Mouse (Mus musculus) kidney, adult 2 months (tissue): ENCODE measurements around the gene Ywhae. TPM values are rescaled to one million over a fixed set of nuclear protein-coding genes. Genes with fewer than 3 reads are reported as not detected.

Experiments used
- DNase-seq: peaks from one replicate; pipeline ENCODE4 v3.0.0; 2021
- H3K27ac ChIP-seq: fragments of 200-500 bp; 2 replicates; pipeline ENCODE4 v1.5.1; 2012; ENCODE audit warnings: low read depth, low read length, control low read depth, inconsistent platforms; ENCODE audit not compliant: insufficient read depth
- H3K27me3 ChIP-seq: fragments of 200-500 bp; replicated peaks from 2 replicates; pipeline ENCODE4 v1.6.1; 2012; ENCODE audit warnings: mild to moderate bottlenecking, moderate library complexity, low read length, inconsistent platforms; ENCODE audit not compliant: control insufficient read depth, insufficient read depth
- H3K36me3 ChIP-seq: fragments of 200-500 bp; 2 replicates; pipeline ENCODE4 v1.6.1; 2012; ENCODE audit warnings: mild to moderate bottlenecking, moderate library complexity, low read length, inconsistent platforms; ENCODE audit not compliant: control insufficient read depth, insufficient read depth
- H3K4me1 ChIP-seq: fragments of 200-500 bp; 2 replicates; pipeline ENCODE4 v1.6.1; 2011; ENCODE audit warnings: low read length; ENCODE audit not compliant: control insufficient read depth, insufficient read depth
- H3K4me3 ChIP-seq: fragments of 200-500 bp; 2 replicates; pipeline ENCODE4 v1.5.1; 2011; ENCODE audit warnings: mild to moderate bottlenecking, low read depth, low read length, control low read depth; ENCODE audit not compliant: insufficient read depth
- CTCF ChIP-seq: fragments of 200-500 bp; conservative IDR thresholded peaks from 2 replicates; pipeline ENCODE4 v1.5.1; 2011; ENCODE audit warnings: low read depth, mild to moderate bottlenecking, control low read depth, low read length, moderate library complexity, mixed read lengths; ENCODE audit not compliant: insufficient read depth, insufficient read length
- POLR2A ChIP-seq: fragments of 200-500 bp; IDR thresholded peaks from one replicate; pipeline ENCODE4 v1.6.1; 2011; ENCODE audit warnings: low read depth, low read length, control low read depth
- WGBS: fragments of 180-500 bp; shearing (Covaris S2); methylation state at CpG from one replicate; pipeline ENCODE4 v1.1.7; 2018; 5-methylcytosine and 5-hydroxymethylcytosine counted together
- polyA plus RNA-seq: library from polyadenylated mRNA; depleted of rRNA; stranded (reverse); fragments of >200 nt; gene quantifications from 2 replicates; pipeline ENCODE4 v1.2.3, GENCODE M21; 2012

Ywhae gene
- polyA plus RNA-seq, 1 experiment: 274 TPM

GRCm38 (mm10) chr11:75760785-75761184 lies 28.1 kb downstream of the Ywhae start:
- Histone ChIP-seq H3K27ac (no peak overlapping the region), H3K4me1 (no peaks in the 10 kb centered on the region; the same call in 1 of the 2 replicates), H3K4me3 (no peak overlapping the region), H3K36me3 (peaks cover 22% of the 10 kb centered on the region), H3K27me3 (no peaks in the 10 kb centered on the region)
- DNase-seq: no peak
- WGBS: 77% methylated on average over 5 of the region's 5 CpGs
- TF ChIP-seq POLR2A: no peak
- no peak for TF ChIP-seq CTCF

- no peaks in the 10 kb centered on the region; the same call in 1 of the 2 replicates for H3K4me1 ChIP-seq
- H3K36me3 ChIP-seq: peaks cover 15% of the 10 kb centered on the region
- DNase-seq: no peak
- no peak overlapping the region for H3K27ac ChIP-seq
- H3K27me3 ChIP-seq: no peaks in the 10 kb centered on the region
- no peak for TF ChIP-seq CTCF
- WGBS: 40% methylated on average over 2 of the region's 2 CpGs
- H3K4me3 ChIP-seq: no peak overlapping the region
These were observed 30.0 kb downstream of the Ywhae start for GRCm38 (mm10) chr11:75762708-75763107.

- 77% methylated on average over 4 of the region's 4 CpGs for WGBS
- peaks cover 12% of the 10 kb centered on the region for H3K36me3 ChIP-seq
These were observed 31.9 kb downstream of the Ywhae start for GRCm38 (mm10) chr11:75764521-75765023.

GRCm38 (mm10) chr11:75765161-75765560 lies 32.5 kb downstream of the Ywhae start:
- no peak for DNase-seq
- no peak for TF ChIP-seq POLR2A
- TF ChIP-seq CTCF: no peak
- Histone ChIP-seq H3K27ac (no peak overlapping the region), H3K4me1 (peaks cover 2% of the 10 kb centered on the region; the same call in 1 of the 2 replicates), H3K36me3 (peaks cover 9% of the 10 kb centered on the region), H3K27me3 (no peaks in the 10 kb centered on the region), H3K4me3 (no peak overlapping the region)
- WGBS: 67% methylated on average over 8 of the region's 8 CpGs

More at GRCm38 (mm10) chr11:75764521-75765023, 31.9 kb downstream of the Ywhae start:
- Histone ChIP-seq H3K27me3 (no peaks in the 10 kb centered on the region), H3K4me3 (no peak overlapping the region), H3K27ac (no peak overlapping the region), H3K4me1 (peaks cover under 1% of the 10 kb centered on the region; the same call in 1 of the 2 replicates)
- TF ChIP-seq POLR2A (no peak), CTCF (no peak)
- no peak for DNase-seq

- DNase-seq: no peak
- H3K4me3 ChIP-seq: no peak overlapping the region
- WGBS: 39% methylated on average over 2 of the region's 2 CpGs
- peaks cover 8% of the 10 kb centered on the region for H3K36me3 ChIP-seq
- no peaks in the 10 kb centered on the region for H3K27me3 ChIP-seq
- TF ChIP-seq CTCF (no peak), POLR2A (no peak)
- H3K4me1 ChIP-seq: peaks cover 2% of the 10 kb centered on the region; the same call in 1 of the 2 replicates
- 0 out of 2 replicates have a peak overlapping the region, but pooled peaks have one; percentile 20 for H3K27ac ChIP-seq
These were observed 34.3 kb downstream of the Ywhae start for GRCm38 (mm10) chr11:75767014-75767413.

- TF ChIP-seq POLR2A (no peak), CTCF (no peak)
- H3K4me3 ChIP-seq: no peak overlapping the region
- no peak for DNase-seq
- WGBS: 53% methylated on average over 6 of the region's 6 CpGs
- H3K4me1 ChIP-seq: peaks cover 2% of the 10 kb centered on the region; the same call in 1 of the 2 replicates
- H3K27me3 ChIP-seq: no peaks in the 10 kb centered on the region
- H3K27ac ChIP-seq: no peak overlapping the region
- peaks cover 8% of the 10 kb centered on the region for H3K36me3 ChIP-seq
These were observed 35.7 kb downstream of the Ywhae start for GRCm38 (mm10) chr11:75768091-75768989.

- H3K4me3 ChIP-seq: peak overlapping the region; percentile 19; the same call in 1 of the 2 replicates
- TF ChIP-seq POLR2A (no peak), CTCF (peak; percentile 75)
- no peak overlapping the region for H3K27ac ChIP-seq
- DNase-seq: peak; percentile 94
- WGBS: under 1% methylated on average over 23 of the region's 23 CpGs
- H3K4me1 ChIP-seq: peaks cover 2% of the 10 kb centered on the region; the same call in 1 of the 2 replicates
- no peaks in the 10 kb centered on the region for H3K27me3 ChIP-seq
- H3K36me3 ChIP-seq: peaks cover 8% of the 10 kb centered on the region
These were observed 36.5 kb downstream of the Ywhae start for GRCm38 (mm10) chr11:75769206-75769605.
